Mouse (Mus musculus): ENCODE measurements around the gene Srp72. TPM values are rescaled to one million over a fixed set of nuclear protein-coding genes. Genes with fewer than 3 reads are reported as not detected.

The Srp72 gene
- polyA plus RNA-seq, 1 experiment, result 47.1 TPM

GRCm38 (mm10) chr5:77038451-77038850, 64.0 kb downstream of the Srp72 start:
- no peak for TF ChIP-seq USF1 (IDR thresholded peaks at IDR 0.05; ENCODE audit: low read depth)
- no peak for TF ChIP-seq MYOD1 (IDR thresholded peaks at IDR 0.05; ENCODE audit: control insufficient read depth, insufficient read length, low read depth)
- TF ChIP-seq MAX (IDR thresholded peaks at IDR 0.05), result no peak
- no peak for TF ChIP-seq FOSL1 (IDR thresholded peaks at IDR 0.05; ENCODE audit: insufficient read depth, low read length, poor library complexity, severe bottlenecking)
- no peak for TF ChIP-seq MYOG (IDR thresholded peaks at IDR 0.05; ENCODE audit: control insufficient read depth, extremely low read depth, insufficient read length)
- no peak for TF ChIP-seq CTCF (IDR thresholded peaks at IDR 0.05; ENCODE audit: control insufficient read depth, insufficient read depth, insufficient read length)
- no peak for TF ChIP-seq CEBPB (IDR thresholded peaks at IDR 0.05; ENCODE audit: low read depth)
- no peaks in the 10 kb centered on the region for H3K36me3 ChIP-seq (ENCODE audit: control insufficient read depth, insufficient read depth)
- no peaks in the 10 kb centered on the region for H3K79me3 ChIP-seq (ENCODE audit: low read depth)
- H3K4me3 ChIP-seq (ENCODE audit: insufficient read depth, poor library complexity, severe bottlenecking), result no peak overlapping the region
- no peak overlapping the region for H3ac ChIP-seq (ENCODE audit: control insufficient read depth, insufficient read length, low read depth)
- no peaks in the 10 kb centered on the region for H3K79me2 ChIP-seq (ENCODE audit: control insufficient read depth, insufficient read depth)
- H3K27me3 ChIP-seq (ENCODE audit: control insufficient read depth, insufficient read depth, insufficient read length), result peaks cover 15% of the 10 kb centered on the region

GRCm38 (mm10) chr5:77039391-77039790, 64.9 kb downstream of the Srp72 start:
- no peak overlapping the region for H3K4me3 ChIP-seq (ENCODE audit: insufficient read depth, poor library complexity, severe bottlenecking)
- H3K36me3 ChIP-seq (ENCODE audit: control insufficient read depth, insufficient read depth), result no peaks in the 10 kb centered on the region
- TF ChIP-seq FOSL1 (IDR thresholded peaks at IDR 0.05; ENCODE audit: insufficient read depth, low read length, poor library complexity, severe bottlenecking) (no peak), MYOD1 (IDR thresholded peaks at IDR 0.05; ENCODE audit: control insufficient read depth, insufficient read length, low read depth) (no peak), CEBPB (IDR thresholded peaks at IDR 0.05; ENCODE audit: low read depth) (no peak), MAX (IDR thresholded peaks at IDR 0.05) (no peak), USF1 (IDR thresholded peaks at IDR 0.05; ENCODE audit: low read depth) (no peak), CTCF (IDR thresholded peaks at IDR 0.05; ENCODE audit: control insufficient read depth, insufficient read depth, insufficient read length) (no peak), MYOG (IDR thresholded peaks at IDR 0.05; ENCODE audit: control insufficient read depth, extremely low read depth, insufficient read length) (no peak)
- no peaks in the 10 kb centered on the region for H3K79me3 ChIP-seq (ENCODE audit: low read depth)
- H3ac ChIP-seq (ENCODE audit: control insufficient read depth, insufficient read length, low read depth), result no peak overlapping the region
- H3K27me3 ChIP-seq (ENCODE audit: control insufficient read depth, insufficient read depth, insufficient read length), result peaks cover 20% of the 10 kb centered on the region
- no peaks in the 10 kb centered on the region for H3K79me2 ChIP-seq (ENCODE audit: control insufficient read depth, insufficient read depth)

GRCm38 (mm10) chr5:77044362-77044761, 69.9 kb downstream of the Srp72 start:
- Histone ChIP-seq H3K4me3 (ENCODE audit: insufficient read depth, poor library complexity, severe bottlenecking) (no peak overlapping the region), H3K27me3 (ENCODE audit: control insufficient read depth, insufficient read depth, insufficient read length) (peaks cover 26% of the 10 kb centered on the region), H3ac (ENCODE audit: control insufficient read depth, insufficient read length, low read depth) (no peak overlapping the region), H3K79me3 (ENCODE audit: low read depth) (no peaks in the 10 kb centered on the region), H3K36me3 (ENCODE audit: control insufficient read depth, insufficient read depth) (no peaks in the 10 kb centered on the region), H3K79me2 (ENCODE audit: control insufficient read depth, insufficient read depth) (no peaks in the 10 kb centered on the region)
- no peak for TF ChIP-seq CEBPB (IDR thresholded peaks at IDR 0.05; ENCODE audit: low read depth)
- no peak for TF ChIP-seq MYOD1 (IDR thresholded peaks at IDR 0.05; ENCODE audit: control insufficient read depth, insufficient read length, low read depth)
- TF ChIP-seq MYOG (IDR thresholded peaks at IDR 0.05; ENCODE audit: control insufficient read depth, extremely low read depth, insufficient read length), result no peak
- TF ChIP-seq CTCF (IDR thresholded peaks at IDR 0.05; ENCODE audit: control insufficient read depth, insufficient read depth, insufficient read length), result no peak
- no peak for TF ChIP-seq MAX (IDR thresholded peaks at IDR 0.05)
- TF ChIP-seq USF1 (IDR thresholded peaks at IDR 0.05; ENCODE audit: low read depth), result no peak
- no peak for TF ChIP-seq FOSL1 (IDR thresholded peaks at IDR 0.05; ENCODE audit: insufficient read depth, low read length, poor library complexity, severe bottlenecking)

Other genes with a start within 250 kb of the Srp72 start
- gene Aasdh, start 69.2 kb upstream of the Srp72 start, polyA plus RNA-seq (2012; fragmentation: generic; extraction: Trizol), result 3.5 TPM
- gene Paics, start 23.4 kb upstream of the Srp72 start, polyA plus RNA-seq (2012; fragmentation: generic; extraction: Trizol), result 115 TPM
- gene Ppat, start 23.1 kb upstream of the Srp72 start, polyA plus RNA-seq (2012; fragmentation: generic; extraction: Trizol), result 19.5 TPM
- not detected for gene Arl9, start 29.4 kb downstream of the Srp72 start, polyA plus RNA-seq (2012; fragmentation: generic; extraction: Trizol)
- gene Thegl, start 41.3 kb downstream of the Srp72 start, polyA plus RNA-seq (2012; fragmentation: generic; extraction: Trizol), result not detected
- 0.15 TPM for gene Hopx, start 140.4 kb downstream of the Srp72 start, polyA plus RNA-seq (2012; fragmentation: generic; extraction: Trizol)
- not detected for gene Spink2, start 236.8 kb downstream of the Srp72 start, polyA plus RNA-seq (2012; fragmentation: generic; extraction: Trizol)

All from C2C12 (cell line).